23 mouse cellular contexts compared by ENCODE assay signal in genomic region chr8:9408480-9408879, GRCm38 (mm10).
"Had no signal": no experiment of that assay in that cellular context is flagged by ENCODE, and none has a peak within 500 bp of the region (broad histone marks: within the 10 kb centered on the region; RNA-seq: fewer than 3 reads in every experiment).

No protein-coding gene starts in this region.

- H3K9me3 ChIP-seq: kidney, embryonic 15.5 days; limb, embryonic 10.5 days; limb, embryonic 13.5 days; liver, embryonic 12.5 days; liver, embryonic 15.5 days; midbrain, embryonic 10.5 days; midbrain, embryonic 13.5 days; neural tube, embryonic 13.5 days had no signal

- DNase-seq: kidney, adult 11 months; kidney, adult 8-10 months; kidney, postnatal 10 days; layer of hippocampus, adult 9-11 months; liver; lung, adult 2 months; lung, postnatal 14 days; retina, postnatal 1 day; right cerebral cortex, postnatal 25 days; thymus, adult 18-20 months; thymus, postnatal 25 days had no signal

- ATAC-seq: liver, embryonic 12.5 days; midbrain, embryonic 13.5 days; midbrain, embryonic 16.5 days had no signal

- H3K4me2 ChIP-seq: kidney, embryonic 15.5 days; limb, embryonic 13.5 days; liver, embryonic 12.5 days; liver, embryonic 15.5 days; midbrain, embryonic 13.5 days; neural tube, embryonic 13.5 days had no signal

- H3K27ac ChIP-seq: kidney, embryonic 15.5 days; layer of hippocampus, adult 2 months; limb, embryonic 10.5 days; limb, embryonic 13.5 days; liver, embryonic 12.5 days; liver, embryonic 15.5 days; macrophage; midbrain, embryonic 10.5 days; midbrain, embryonic 13.5 days; neural tube, embryonic 13.5 days had no signal

- H3K36me3 ChIP-seq: kidney, embryonic 15.5 days; limb, embryonic 10.5 days; limb, embryonic 13.5 days; liver, embryonic 12.5 days; liver, embryonic 15.5 days; midbrain, embryonic 10.5 days; midbrain, embryonic 13.5 days; neural tube, embryonic 13.5 days had no signal

- H3K4me3 ChIP-seq: kidney, embryonic 15.5 days; layer of hippocampus, adult 2 months; limb, embryonic 10.5 days; limb, embryonic 13.5 days; liver, embryonic 12.5 days; liver, embryonic 15.5 days; midbrain, embryonic 10.5 days; midbrain, embryonic 13.5 days; myocyte; neural tube, embryonic 13.5 days had no signal

- H3K27me3 ChIP-seq: kidney, embryonic 15.5 days; limb, embryonic 13.5 days; liver, embryonic 12.5 days; liver, embryonic 15.5 days; midbrain, embryonic 13.5 days; neural tube, embryonic 13.5 days had no signal

- H3K4me1 ChIP-seq: kidney, embryonic 15.5 days; limb, embryonic 10.5 days; limb, embryonic 13.5 days; liver, embryonic 12.5 days; liver, embryonic 15.5 days; midbrain, embryonic 10.5 days; midbrain, embryonic 13.5 days; neural tube, embryonic 13.5 days had no signal

- H3K9ac ChIP-seq: kidney, embryonic 15.5 days; limb, embryonic 13.5 days; liver, embryonic 12.5 days; liver, embryonic 15.5 days; midbrain, embryonic 13.5 days; neural tube, embryonic 13.5 days had no signal
